Mouse (Mus musculus) layer of hippocampus, adult 18-20 months (tissue): ENCODE data around the gene Gm13696. TPM values are rescaled to one million over a fixed set of nuclear protein-coding genes. Genes with fewer than 3 reads are reported as not detected.

Source experiments
- DNase-seq, 2 experiments: peaks; one replicate each; pipeline ENCODE4 v3.0.0; 2022; ENCODE audit warnings: low spot score in 2 of 2
- total RNA-seq, 2 experiments: library from RNA; stranded (reverse); gene quantifications; 2 replicates each; pipeline ENCODE4 v1.2.3; 2021

Gm13696 gene
- total RNA-seq, 2 experiments from 2014 or later: 1.6 to 1.7 TPM

- DNase-seq: no peak
These were observed 50.4 kb downstream of the Gm13696 start for GRCm38 (mm10) chr2:84023319-84023718.

Other genes starting within 250 kb of the Gm13696 start
- gene Itgav, start 248.7 kb upstream of the Gm13696 start, total RNA-seq: 10 to 100 TPM; 65.3 to 71.4 TPM
- 100 to 1,000 TPM; 203 to 205 TPM for gene Fam171b, start 160.5 kb upstream of the Gm13696 start, total RNA-seq
- gene Zswim2, start 31.9 kb upstream of the Gm13696 start, total RNA-seq: not detected
- 1 to 10 TPM; 1.6 to 1.7 TPM for gene Gm13698, start 17.4 kb upstream of the Gm13696 start, total RNA-seq
- gene Gm13693, start 11.6 kb upstream of the Gm13696 start, total RNA-seq: 1 to 10 TPM; 1.6 to 1.7 TPM
- 1 to 10 TPM in 1 of 2 experiments, not detected in 1; 1.6 TPM for gene Gm13695, start 5.8 kb upstream of the Gm13696 start, total RNA-seq
- 1 to 10 TPM; 1.6 to 1.7 TPM for gene Gm13694, start 5.8 kb downstream of the Gm13696 start, total RNA-seq
- 1 to 10 TPM; 1.6 to 1.7 TPM for gene Gm13697, start 11.6 kb downstream of the Gm13696 start, total RNA-seq
- 1 to 10 TPM; 1.6 to 1.7 TPM for gene Gm13691, start 17.4 kb downstream of the Gm13696 start, total RNA-seq